Mouse (Mus musculus) cerebellum, adult 11 months (tissue): Measurements from ENCODE around the gene Sec16b.

ENCODE experiments used
- DNase-seq: peaks from one replicate; pipeline ENCODE4 v3.0.0; 2022

Sec16b gene

DNA sequence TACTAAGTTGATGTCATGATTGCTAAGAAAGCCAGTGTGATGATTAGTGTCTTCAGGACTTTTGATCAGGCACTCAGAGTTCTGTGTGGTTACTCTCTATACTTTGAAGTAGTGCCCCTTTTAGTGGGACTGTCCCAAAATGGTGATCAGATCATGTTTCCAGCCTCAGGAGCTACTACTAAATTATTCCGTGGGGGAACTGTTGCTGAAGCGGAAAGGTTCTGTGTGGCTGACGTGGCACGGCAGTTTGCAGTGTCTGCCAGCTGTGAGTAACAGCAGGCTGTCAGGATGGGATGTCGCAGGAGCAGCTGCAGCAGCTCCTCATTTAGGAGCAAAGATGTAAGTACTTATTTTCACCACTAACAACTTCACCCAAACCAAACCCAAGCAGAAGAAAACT, at the start of gene Sec16b:
TSS of gene Sec16b (plus strand) at position 207 of the 400 bp plus-strand sequence.
- DNase-seq: no peak

GRCm38 (mm10) chr1:157457789-157458188, 48.7 kb upstream of the Sec16b start:
- no peak for DNase-seq

DNA sequence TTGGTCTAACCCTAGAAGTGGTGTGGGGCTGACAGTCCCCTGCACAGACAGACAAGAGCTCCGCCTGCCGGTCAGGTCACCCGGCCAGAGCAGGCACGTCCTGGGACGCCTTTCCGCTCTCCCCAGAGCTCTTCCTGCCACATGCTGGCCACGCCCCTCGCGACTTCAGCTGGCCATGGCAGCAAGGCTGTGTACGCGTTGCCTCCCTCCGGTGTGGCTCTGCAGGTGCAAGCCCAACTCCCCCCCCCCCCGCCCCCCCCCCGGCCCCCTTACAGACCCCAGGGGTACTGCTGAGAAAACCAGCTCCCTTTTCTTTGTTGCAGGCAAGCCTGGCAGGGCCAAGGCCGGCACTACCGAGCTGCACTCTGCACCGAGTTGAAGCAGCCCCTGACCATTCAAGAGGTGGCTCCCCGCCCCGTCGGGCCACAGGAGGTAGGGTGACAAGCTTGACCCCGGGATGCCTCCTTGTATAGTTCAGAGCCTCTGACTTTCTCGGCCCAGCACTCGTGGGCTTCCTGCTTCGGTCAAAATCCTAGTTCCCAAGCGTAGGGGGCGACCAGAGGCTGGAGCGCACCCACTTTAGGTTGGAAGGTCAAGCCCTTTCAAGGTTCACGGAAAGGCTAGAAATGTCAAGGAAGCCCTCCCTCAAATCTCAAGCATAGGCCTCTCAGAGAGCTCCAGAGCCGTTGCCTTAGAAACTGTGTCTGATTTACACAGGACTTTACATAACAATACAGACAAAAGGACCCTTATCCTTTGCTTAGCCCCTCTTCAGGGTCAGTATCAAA, 47.9 kb upstream of the Sec16b start, which contains the start of gene Cryzl2:
TSS of gene Cryzl2 (plus strand) at position 157 of the 788 bp plus-strand sequence.
- peak; percentile 13 for DNase-seq

- DNase-seq: no peak
Measured at GRCm38 (mm10) chr1:157459904-157460303, 46.6 kb upstream of the Sec16b start.

- DNase-seq: no peak
Measured at GRCm38 (mm10) chr1:157461276-157461675, 45.3 kb upstream of the Sec16b start.

DNA sequence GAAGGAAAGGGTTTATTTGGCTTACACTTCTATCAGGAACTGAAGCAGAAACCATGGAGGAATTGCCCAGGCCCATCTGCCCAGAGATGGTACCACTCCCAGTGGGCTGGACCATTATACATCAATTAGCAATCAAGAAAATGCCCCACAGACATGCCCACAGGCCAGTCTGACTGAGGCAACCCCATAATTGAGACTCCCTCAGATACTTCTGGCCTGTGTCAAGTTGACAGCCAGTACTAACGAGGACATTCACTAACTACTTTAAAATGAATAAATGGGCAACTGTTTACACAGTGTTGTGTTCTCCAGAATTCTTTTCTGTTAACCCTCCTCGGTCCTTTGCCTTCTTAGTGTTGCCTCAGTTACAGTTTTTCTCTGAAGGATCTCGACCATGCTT, 44.2 kb upstream of the Sec16b start:
- DNase-seq: no peak

DNA sequence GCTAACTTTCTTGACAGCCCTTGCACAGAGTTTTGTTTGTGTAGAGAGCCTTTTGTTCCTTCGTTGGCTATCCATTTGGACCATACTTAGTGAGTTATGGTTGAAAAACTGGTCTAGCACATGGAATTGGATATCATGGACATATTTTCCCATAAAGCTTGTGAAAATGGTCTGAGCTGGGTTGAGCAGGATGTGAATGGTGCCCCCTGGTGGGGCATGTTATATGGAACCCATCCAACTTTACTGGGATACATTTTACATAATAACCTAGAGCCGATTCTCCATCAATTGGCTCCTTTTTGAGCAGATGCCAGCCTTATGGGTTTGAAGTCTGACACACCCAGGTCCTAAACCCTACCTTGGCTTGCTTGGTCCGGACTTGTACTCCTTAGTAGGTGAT, 41.3 kb upstream of the Sec16b start:
- DNase-seq: no peak

GRCm38 (mm10) chr1:157467866-157468265, 38.7 kb upstream of the Sec16b start:
- no peak for DNase-seq

GRCm38 (mm10) chr1:157470761-157471386, 35.7 kb upstream of the Sec16b start:
- no peak for DNase-seq

GRCm38 (mm10) chr1:157472716-157473115, 33.8 kb upstream of the Sec16b start:
- no peak for DNase-seq

DNA sequence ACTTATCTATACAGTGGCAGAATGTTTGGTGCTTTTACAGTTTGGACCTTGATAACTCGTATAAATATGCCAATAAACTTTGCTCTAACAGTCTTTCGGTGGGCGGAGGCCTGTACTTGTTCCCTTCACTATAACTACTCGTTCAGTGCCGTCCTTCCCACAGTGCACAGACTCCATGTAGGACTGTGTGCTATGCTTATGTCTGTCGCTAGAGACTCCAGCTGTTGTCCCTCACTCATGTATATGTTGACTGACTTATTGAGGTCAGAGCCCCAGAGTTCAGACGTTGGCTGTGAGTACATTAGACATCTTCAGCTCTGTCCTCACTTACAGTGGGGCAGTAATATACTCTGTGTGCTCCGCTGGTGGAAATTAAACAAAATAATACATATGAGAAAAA, 31.7 kb upstream of the Sec16b start:
- no peak for DNase-seq

GRCm38 (mm10) chr1:157476231-157476630, 30.3 kb upstream of the Sec16b start:
- DNase-seq: no peak

- DNase-seq: no peak
Measured at GRCm38 (mm10) chr1:157480090-157480489, 26.4 kb upstream of the Sec16b start.

GRCm38 (mm10) chr1:157480901-157481300, 25.6 kb upstream of the Sec16b start:
- DNase-seq: no peak

GRCm38 (mm10) chr1:157481666-157482065, 24.9 kb upstream of the Sec16b start:
- DNase-seq: no peak

- DNase-seq: no peak
Measured at GRCm38 (mm10) chr1:157484161-157484560, 22.4 kb upstream of the Sec16b start.

GRCm38 (mm10) chr1:157500657-157501056, 5.9 kb upstream of the Sec16b start:
- no peak for DNase-seq

DNA sequence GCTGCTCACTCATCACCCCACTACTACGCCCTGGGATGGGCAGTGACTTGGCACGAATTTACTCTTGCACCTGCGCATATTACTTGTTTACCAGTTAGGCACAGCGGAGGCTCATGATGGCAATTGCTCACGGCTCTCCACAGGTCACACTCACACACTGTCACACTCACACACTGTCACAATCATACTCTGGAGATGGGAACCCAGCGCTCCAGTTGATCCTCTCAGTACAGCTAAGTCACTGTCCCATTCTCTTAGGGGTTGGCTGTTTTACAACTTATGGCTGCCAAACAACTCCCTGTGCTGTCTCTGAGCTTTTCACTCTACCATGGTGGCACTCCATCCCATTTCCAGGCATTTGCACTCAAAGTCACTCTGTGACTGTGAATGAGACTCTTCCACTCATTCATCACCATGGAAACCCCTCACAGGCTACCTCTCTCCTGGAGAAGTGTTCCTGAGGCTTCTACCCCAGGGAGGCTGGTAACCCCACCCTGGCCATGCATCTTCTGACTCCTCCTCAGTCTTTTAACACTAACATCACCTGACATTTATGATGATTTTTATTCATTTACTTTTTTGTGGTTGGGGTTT, 5.1 kb upstream of the Sec16b start:
- no peak for DNase-seq

GRCm38 (mm10) chr1:157503071-157503470, 3.5 kb upstream of the Sec16b start:
- no peak for DNase-seq

GRCm38 (mm10) chr1:157506995-157507595, 567 bp downstream of the Sec16b start:
- no peak for DNase-seq

GRCm38 (mm10) chr1:157507814-157508213, 1.3 kb downstream of the Sec16b start:
- DNase-seq: no peak

DNA sequence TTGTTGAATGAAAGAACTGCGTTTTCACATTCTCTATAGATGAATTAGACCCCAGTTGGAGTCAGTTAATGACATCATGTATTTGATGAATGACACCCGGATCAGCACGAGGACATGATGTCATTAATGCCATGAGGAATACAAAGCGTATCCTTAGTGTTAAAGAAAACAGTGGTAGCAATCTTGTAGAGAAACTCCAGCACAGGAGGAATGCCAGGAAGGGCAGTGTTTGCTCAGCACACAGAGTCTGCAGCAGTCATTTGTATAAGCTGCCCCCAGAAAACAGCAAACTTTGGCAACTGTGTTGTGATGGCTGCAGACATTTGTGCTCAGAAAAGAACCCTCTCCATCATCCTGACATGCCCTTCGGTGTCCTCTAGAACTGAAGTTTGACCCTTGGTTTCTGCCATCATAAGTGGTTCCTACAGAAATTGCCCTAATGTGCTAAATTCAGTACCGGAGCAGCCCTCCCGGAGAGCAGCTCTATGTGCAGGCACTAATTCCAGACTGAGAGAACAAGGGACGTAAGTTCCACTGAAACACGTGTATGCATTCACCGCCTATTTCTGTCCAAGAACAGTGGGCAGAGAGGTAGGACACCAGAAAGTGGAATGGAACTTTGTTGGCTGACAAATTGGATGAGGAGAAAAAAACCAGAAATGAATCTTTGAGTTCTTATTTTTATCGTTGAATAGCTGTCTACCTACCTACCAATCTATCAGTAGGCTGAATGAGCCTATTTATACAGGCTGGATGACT, 6.3 kb downstream of the Sec16b start:
- DNase-seq: no peak

- no peak for DNase-seq
Measured at GRCm38 (mm10) chr1:157513559-157513958, 7.0 kb downstream of the Sec16b start.
